In the genomic region with DNA sequence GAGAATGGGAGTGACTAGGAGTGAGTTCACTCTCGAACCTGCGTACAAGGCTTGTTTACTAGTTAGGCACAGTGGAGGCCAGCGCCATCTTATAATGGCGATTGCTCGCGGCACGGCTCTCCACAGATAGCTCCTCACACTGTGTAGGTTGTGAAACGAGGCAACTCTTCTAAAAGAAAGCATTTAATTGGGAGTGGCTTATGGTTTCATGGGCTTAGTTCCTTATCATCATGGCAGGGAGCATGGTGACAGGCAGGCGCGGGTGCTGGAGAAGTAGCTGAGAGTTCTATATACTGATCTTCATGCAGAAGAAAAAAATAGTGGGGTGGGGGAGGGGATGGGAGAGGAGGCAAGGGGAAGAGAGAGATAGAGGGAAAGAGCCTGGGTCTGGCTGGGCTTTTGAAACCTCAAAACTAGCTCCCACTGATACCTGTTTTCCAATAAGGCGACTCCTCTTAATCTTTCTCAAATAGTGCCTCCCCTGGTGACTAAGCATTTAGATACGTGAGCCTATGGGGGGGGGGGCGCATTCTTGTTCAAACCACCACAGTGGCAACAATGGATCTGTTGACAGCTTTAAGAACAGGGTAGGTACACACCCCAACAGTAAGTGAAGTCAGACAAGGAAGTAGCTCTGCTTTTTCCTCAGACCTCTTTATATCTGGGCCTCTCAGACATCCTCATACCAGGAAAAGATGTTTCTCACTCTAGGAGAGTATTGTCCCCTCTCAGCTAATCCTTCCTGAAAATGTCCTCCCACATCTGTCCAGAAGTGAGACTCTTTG, we compare ENCODE assay signal across 24 mouse cellular contexts.
A peak's percentile ranks its signal among the peaks of the same experiment; 100 is the strongest.
DNase-seq lines count a peak whose midpoint lies in the region; ATAC-seq and TF ChIP-seq lines count a peak whose summit lies in the region.
"Had no signal": no experiment of that assay in that cellular context is flagged by ENCODE, and none has a peak within 500 bp of the region (broad histone marks: within the 10 kb centered on the region; RNA-seq: fewer than 3 reads in every experiment).

No protein-coding gene starts in this region.

- H3K4me2 ChIP-seq in embryonic facial prominence, embryonic 14.5 days (ENCODE audit: low read depth, low read length) = no peak overlapping the region
- no peak overlapping the region for H3K4me2 ChIP-seq in intestine, embryonic 15.5 days (replicated peaks)
- H3K4me2 ChIP-seq in stomach, embryonic 14.5 days (replicated peaks; ENCODE audit: low read depth, low read length) = no peak overlapping the region
- H3K4me2 ChIP-seq in midbrain, embryonic 13.5 days (replicated peaks) = no peak overlapping the region
- H3K4me2 ChIP-seq: embryonic facial prominence, embryonic 13.5 days; heart, embryonic 13.5 days; hindbrain, embryonic 12.5 days had no signal

- no peak overlapping the region for H3K27ac ChIP-seq in embryonic facial prominence, embryonic 14.5 days (replicated peaks; ENCODE audit: low read depth, low read length)
- no peak overlapping the region for H3K27ac ChIP-seq in embryonic facial prominence, embryonic 10.5 days (replicated peaks)
- H3K27ac ChIP-seq in intestine, embryonic 15.5 days = no peak overlapping the region
- H3K27ac ChIP-seq in stomach, embryonic 14.5 days (ENCODE audit: low read length) = peak overlapping the region; percentile 3; the same call in 1 of the 2 replicates
- no peak overlapping the region for H3K27ac ChIP-seq in midbrain, embryonic 13.5 days
- no peak overlapping the region for H3K27ac ChIP-seq in midbrain, embryonic 10.5 days (replicated peaks)
- H3K27ac ChIP-seq: embryonic facial prominence, embryonic 13.5 days; gastrocnemius, adult 2 months; heart, embryonic 13.5 days; hindbrain, embryonic 12.5 days had no signal

- no peak for TF ChIP-seq CTCF in lung, adult 2 months (IDR thresholded peaks at IDR 0.05; ENCODE audit: insufficient read depth, low read length)

- H3K36me3 ChIP-seq in embryonic facial prominence, embryonic 14.5 days (ENCODE audit: control insufficient read depth, insufficient read depth, low read length) = no peaks in the 10 kb centered on the region
- H3K36me3 ChIP-seq in embryonic facial prominence, embryonic 10.5 days (replicated peaks) = no peaks in the 10 kb centered on the region
- no peaks in the 10 kb centered on the region for H3K36me3 ChIP-seq in intestine, embryonic 15.5 days
- no peaks in the 10 kb centered on the region for H3K36me3 ChIP-seq in stomach, embryonic 14.5 days (ENCODE audit: control insufficient read depth, insufficient read depth, low read length)
- no peaks in the 10 kb centered on the region for H3K36me3 ChIP-seq in midbrain, embryonic 13.5 days
- no peaks in the 10 kb centered on the region for H3K36me3 ChIP-seq in midbrain, embryonic 10.5 days
- H3K36me3 ChIP-seq: embryonic facial prominence, embryonic 13.5 days; G1E; heart, embryonic 13.5 days; hindbrain, embryonic 12.5 days had no signal

- H3K9me3 ChIP-seq in embryonic facial prominence, embryonic 14.5 days (ENCODE audit: control insufficient read depth, low read length) = no peaks in the 10 kb centered on the region
- no peaks in the 10 kb centered on the region for H3K9me3 ChIP-seq in embryonic facial prominence, embryonic 10.5 days
- H3K9me3 ChIP-seq in intestine, embryonic 15.5 days = no peaks in the 10 kb centered on the region
- H3K9me3 ChIP-seq in stomach, embryonic 14.5 days (ENCODE audit: control insufficient read depth, low read depth, low read length) = no peaks in the 10 kb centered on the region
- no peaks in the 10 kb centered on the region for H3K9me3 ChIP-seq in midbrain, embryonic 13.5 days
- no peaks in the 10 kb centered on the region for H3K9me3 ChIP-seq in midbrain, embryonic 10.5 days (replicated peaks)
- H3K9me3 ChIP-seq: embryonic facial prominence, embryonic 13.5 days; G1E; heart, embryonic 13.5 days; hindbrain, embryonic 12.5 days had no signal

- peak; percentile 12 for DNase-seq in embryonic facial prominence, embryonic 14.5 days (ENCODE audit: low spot score)
- no peak for DNase-seq in embryonic facial prominence, embryonic 10.5 days (ENCODE audit: low spot score)
- DNase-seq in midbrain, embryonic 10.5 days (ENCODE audit: low spot score) = no peak
- no peak for DNase-seq in lung, adult 2 months
- DNase-seq: adrenal gland, adult 2 months; adrenal gland, postnatal 36 days; B cell, adult 2 months; cerebellum, adult 11 months; cerebellum, adult 9-10 months; cerebellum, postnatal 25 days; gastrocnemius, adult 2 months; gastrocnemius, postnatal 25 days; heart, postnatal 4 days had no signal

- WGBS in embryonic facial prominence, embryonic 14.5 days = 92% methylated on average over 13 of the region's 13 CpGs
- WGBS in embryonic facial prominence, embryonic 10.5 days = 91% methylated on average over 13 of the region's 13 CpGs
- 86% methylated on average over 13 of the region's 13 CpGs for WGBS in intestine, embryonic 15.5 days
- 81% methylated on average over 13 of the region's 13 CpGs for WGBS in stomach, embryonic 14.5 days
- WGBS in midbrain, embryonic 13.5 days = 90% methylated on average over 13 of the region's 13 CpGs
- 95% methylated on average over 13 of the region's 13 CpGs for WGBS in midbrain, embryonic 10.5 days
- 83% methylated on average over 13 of the region's 13 CpGs for WGBS in lung, adult 2 months

- no peak overlapping the region for H3K4me3 ChIP-seq in embryonic facial prominence, embryonic 14.5 days (ENCODE audit: low read depth, low read length)
- no peak overlapping the region for H3K4me3 ChIP-seq in embryonic facial prominence, embryonic 10.5 days
- H3K4me3 ChIP-seq in intestine, embryonic 15.5 days (replicated peaks) = no peak overlapping the region
- no peak overlapping the region for H3K4me3 ChIP-seq in stomach, embryonic 14.5 days (ENCODE audit: low read depth, low read length)
- no peak overlapping the region for H3K4me3 ChIP-seq in midbrain, embryonic 13.5 days (replicated peaks)
- no peak overlapping the region for H3K4me3 ChIP-seq in midbrain, embryonic 10.5 days
- H3K4me3 ChIP-seq in lung, adult 2 months (replicated peaks; ENCODE audit: extremely low read depth, low read depth, low read length) = no peak overlapping the region
- H3K4me3 ChIP-seq: embryonic facial prominence, embryonic 13.5 days; gastrocnemius, adult 2 months; heart, embryonic 13.5 days; hindbrain, embryonic 12.5 days had no signal

- peak; percentile 37 for ATAC-seq in embryonic facial prominence, embryonic 14.5 days (ENCODE audit: low read depth)
- peak; percentile 59; the same call in 1 of the 2 replicates for ATAC-seq in intestine, embryonic 15.5 days
- ATAC-seq in stomach, embryonic 14.5 days (ENCODE audit: insufficient number of reproducible peaks, insufficient read depth, low FRiP score, low read depth) = peak; percentile 88
- ATAC-seq in midbrain, embryonic 13.5 days = no peak
- ATAC-seq: CD4-positive, CD25-positive, alpha-beta regulatory T cell, adult 4 months; forebrain, embryonic 14.5 days; hindbrain, embryonic 16.5 days; Patski had no signal

- no peaks in the 10 kb centered on the region for H3K4me1 ChIP-seq in embryonic facial prominence, embryonic 14.5 days (ENCODE audit: control insufficient read depth, insufficient read depth, low read length)
- no peaks in the 10 kb centered on the region for H3K4me1 ChIP-seq in embryonic facial prominence, embryonic 10.5 days
- H3K4me1 ChIP-seq in intestine, embryonic 15.5 days (replicated peaks) = no peaks in the 10 kb centered on the region
- H3K4me1 ChIP-seq in stomach, embryonic 14.5 days (ENCODE audit: control insufficient read depth, insufficient read depth, low read length) = no peaks in the 10 kb centered on the region
- no peaks in the 10 kb centered on the region for H3K4me1 ChIP-seq in midbrain, embryonic 13.5 days (replicated peaks)
- no peaks in the 10 kb centered on the region for H3K4me1 ChIP-seq in midbrain, embryonic 10.5 days
- no peaks in the 10 kb centered on the region for H3K4me1 ChIP-seq in lung, adult 2 months (ENCODE audit: control insufficient read depth, insufficient read depth, low read length)
- H3K4me1 ChIP-seq: embryonic facial prominence, embryonic 13.5 days; hindbrain, embryonic 12.5 days had no signal

- TF ChIP-seq POLR2A in lung, adult 2 months (IDR thresholded peaks at IDR 0.05; ENCODE audit: borderline replicate concordance, extremely low read depth, low read depth, low read length) = no peak

- H3K27me3 ChIP-seq in embryonic facial prominence, embryonic 14.5 days (replicated peaks; ENCODE audit: control insufficient read depth, insufficient read depth, low read length) = no peaks in the 10 kb centered on the region
- no peaks in the 10 kb centered on the region for H3K27me3 ChIP-seq in embryonic facial prominence, embryonic 10.5 days (replicated peaks; ENCODE audit: low read depth, poor library complexity, severe bottlenecking)
- no peaks in the 10 kb centered on the region for H3K27me3 ChIP-seq in intestine, embryonic 15.5 days (replicated peaks)
- H3K27me3 ChIP-seq in stomach, embryonic 14.5 days (ENCODE audit: control insufficient read depth, insufficient read depth, low read length) = no peaks in the 10 kb centered on the region
- H3K27me3 ChIP-seq in midbrain, embryonic 13.5 days = no peaks in the 10 kb centered on the region
- no peaks in the 10 kb centered on the region for H3K27me3 ChIP-seq in midbrain, embryonic 10.5 days (ENCODE audit: low read depth, poor library complexity, severe bottlenecking)
- H3K27me3 ChIP-seq: embryonic facial prominence, embryonic 13.5 days; heart, embryonic 13.5 days; hindbrain, embryonic 12.5 days had no signal

- no peak overlapping the region for H3K9ac ChIP-seq in embryonic facial prominence, embryonic 14.5 days (ENCODE audit: low read depth, low read length)
- H3K9ac ChIP-seq in intestine, embryonic 15.5 days = no peak overlapping the region
- H3K9ac ChIP-seq in stomach, embryonic 14.5 days (replicated peaks; ENCODE audit: low read depth, low read length) = no peak overlapping the region
- no peak overlapping the region for H3K9ac ChIP-seq in midbrain, embryonic 13.5 days (replicated peaks)
- H3K9ac ChIP-seq: embryonic facial prominence, embryonic 13.5 days; heart, embryonic 13.5 days; hindbrain, embryonic 12.5 days had no signal
